Mouse (Mus musculus) G1E (cell line): ENCODE measurements around the gene Cnbd2. TPM values are rescaled to one million over a fixed set of nuclear protein-coding genes. Genes with fewer than 3 reads are reported as not detected.
"Not testable (repeated sequence)": the region's sequence is repeated elsewhere in the genome, so short reads cannot be mapped to it uniquely, and the experiment has no call there.

Source experiments
- ATAC-seq: 2 replicates; pipeline ENCODE4 v1.8.0; 2016; ENCODE audit warnings: mild to moderate bottlenecking; ENCODE audit not compliant: insufficient number of reproducible peaks, poor library complexity, low FRiP score, severe bottlenecking; ENCODE audit errors: extremely low read depth
- DNase-seq: peaks from one replicate; pipeline ENCODE4 v3.0.0; 2012; ENCODE audit warnings: low spot score
- H3K27me3 ChIP-seq: 2 replicates; pipeline ENCODE4 v1.6.1; 2012; ENCODE audit warnings: mild to moderate bottlenecking, low read length, inconsistent platforms; ENCODE audit not compliant: insufficient read depth
- H3K36me3 ChIP-seq: replicated peaks from 2 replicates; pipeline ENCODE3; 2012; ENCODE audit warnings: mild to moderate bottlenecking, inconsistent platforms
- H3K4me1 ChIP-seq: 2 replicates; pipeline ENCODE4 v1.6.1; 2012; ENCODE audit warnings: low read depth, low read length, inconsistent platforms, mixed read lengths; ENCODE audit not compliant: insufficient read depth
- H3K4me3 ChIP-seq: 2 replicates; pipeline ENCODE4 v1.5.1; 2012; ENCODE audit warnings: low read depth, mild to moderate bottlenecking, inconsistent platforms, low read length, moderate library complexity, mixed read lengths
- H3K9me3 ChIP-seq: replicated peaks from 2 replicates; pipeline ENCODE4 v1.6.1; 2012; ENCODE audit warnings: inconsistent platforms
- CTCF ChIP-seq: IDR thresholded peaks from 2 replicates; pipeline ENCODE4 v1.5.1; 2012; ENCODE audit warnings: low read depth, low read length, inconsistent platforms, mixed read lengths
- GATA1 ChIP-seq: IDR thresholded peaks from 2 replicates; pipeline ENCODE4 v1.6.1; 2012; ENCODE audit warnings: borderline replicate concordance, low read length, inconsistent platforms, mixed read lengths
- GATA2 ChIP-seq: IDR thresholded peaks from 2 replicates; pipeline ENCODE4 v1.6.1; 2012; ENCODE audit warnings: low read depth, low read length, inconsistent platforms, borderline replicate concordance
- POLR2AphosphoS5 ChIP-seq: IDR thresholded peaks from 2 replicates; pipeline ENCODE4 v1.6.1; 2012; ENCODE audit warnings: low read depth, low read length, inconsistent platforms; ENCODE audit not compliant: insufficient replicate concordance
- TAL1 ChIP-seq: conservative IDR thresholded peaks from 2 replicates; pipeline ENCODE4 v1.6.1; 2012; ENCODE audit warnings: low read depth, low read length, inconsistent platforms, mixed read lengths
- polyA plus RNA-seq: library from polyadenylated mRNA; stranded (reverse); fragments of >175 nt; gene quantifications from 2 replicates; pipeline ENCODE4 v1.2.3, GENCODE M21; 2012
- total RNA-seq, 2 experiments: library from RNA; stranded (forward) in 1 of 2; stranded (reverse) in 1 of 2; fragments of 200-1000 nt in 1 of 2; fragments of >200 nt in 1 of 2; fragmentation: Nextera tagmentation in 1 of 2; gene quantifications; 2 replicates each; pipeline ENCODE4 v1.2.3; 2014 to 2017

Cnbd2 gene
- total and polyA plus RNA-seq, 3 experiments = 1.4 to 22.6 (median 11.5) TPM

DNA sequence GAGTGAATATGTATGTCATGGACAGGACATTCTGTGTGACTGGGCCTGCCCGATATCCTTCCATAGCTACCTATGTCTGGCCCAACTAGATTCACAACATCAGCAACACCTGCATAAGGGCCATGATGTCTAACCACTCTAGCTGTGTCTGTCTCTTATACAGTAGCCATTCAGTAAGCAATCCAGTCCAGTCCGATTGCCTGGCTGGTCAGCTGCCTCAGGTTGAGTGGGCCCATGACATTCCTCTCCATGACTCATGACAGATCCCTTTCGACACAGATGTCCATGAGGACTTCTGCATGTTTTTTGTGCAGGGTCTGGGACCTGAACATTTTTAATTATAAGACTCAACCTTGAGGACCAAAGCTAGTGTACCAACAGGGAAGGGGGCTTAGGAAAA lies 89.9 kb downstream of the Cnbd2 start:
- Histone ChIP-seq H3K4me3 (no peak overlapping the region), H3K9me3 (no peaks in the 10 kb centered on the region), H3K4me1 (0 out of 2 replicates have a peak, but pooled peaks cover 5% of the 10 kb centered on the region), H3K27me3 (peaks cover 17% of the 10 kb centered on the region), H3K36me3 (no peaks in the 10 kb centered on the region)
- no peak for DNase-seq
- TF ChIP-seq GATA2 = no peak
- no peak for TF ChIP-seq CTCF
- TF ChIP-seq TAL1 = no peak
- TF ChIP-seq GATA1 = no peak
- TF ChIP-seq POLR2AphosphoS5 = no peak
- ATAC-seq = no peak

DNA sequence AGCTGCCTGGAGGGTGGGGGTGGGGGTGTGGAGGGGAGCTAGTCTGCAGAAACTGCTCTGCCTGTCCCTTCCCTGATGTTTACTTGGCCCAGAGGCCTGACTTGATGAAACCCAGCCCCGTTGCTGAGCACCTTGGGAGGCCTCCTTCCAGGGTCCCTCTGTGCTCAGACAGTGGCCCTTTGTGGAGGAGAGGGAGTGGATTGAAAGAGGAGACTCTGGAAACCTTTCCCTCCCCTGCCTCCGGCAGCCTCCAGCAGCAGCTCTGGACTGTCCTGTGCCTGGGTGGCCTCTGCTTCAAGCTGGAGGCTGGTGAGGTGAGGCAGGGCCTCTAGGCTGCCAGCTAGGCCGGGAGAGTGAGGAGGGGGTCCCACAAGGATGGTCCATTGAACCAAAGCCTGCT lies 94.9 kb downstream of the Cnbd2 start:
- Histone ChIP-seq H3K9me3 (no peaks in the 10 kb centered on the region), H3K27me3 (peaks cover 17% of the 10 kb centered on the region), H3K36me3 (no peaks in the 10 kb centered on the region), H3K4me3 (no peak overlapping the region), H3K4me1 (no peaks in the 10 kb centered on the region)
- ATAC-seq = no peak
- TF ChIP-seq TAL1 = no peak
- TF ChIP-seq CTCF = no peak
- no peak for TF ChIP-seq POLR2AphosphoS5
- TF ChIP-seq GATA2 = no peak
- no peak for TF ChIP-seq GATA1
- no peak for DNase-seq

DNA sequence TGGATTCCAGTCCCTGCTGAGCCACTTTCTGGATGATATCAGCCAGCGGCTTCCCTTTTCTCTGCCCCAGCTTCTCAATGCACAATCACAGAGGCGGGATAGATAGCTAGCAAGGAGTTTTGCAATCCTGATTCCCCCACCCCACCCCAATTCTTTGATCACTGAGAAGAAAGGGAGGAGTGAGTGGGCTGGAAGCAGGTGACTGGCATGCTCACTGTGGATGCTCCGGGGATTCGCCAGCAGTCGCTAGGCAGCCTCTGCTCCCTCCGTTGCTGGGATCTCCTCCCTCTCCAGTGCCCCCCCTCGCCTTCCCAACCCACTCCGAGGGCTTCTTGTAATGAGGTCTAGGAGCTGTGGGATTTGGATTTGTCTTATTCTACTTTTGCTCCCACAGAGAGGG lies 96.1 kb downstream of the Cnbd2 start:
- Histone ChIP-seq H3K9me3 (no peaks in the 10 kb centered on the region), H3K27me3 (peaks cover 17% of the 10 kb centered on the region), H3K4me1 (no peaks in the 10 kb centered on the region), H3K36me3 (no peaks in the 10 kb centered on the region), H3K4me3 (no peak overlapping the region)
- no peak for DNase-seq
- ATAC-seq = no peak
- TF ChIP-seq GATA1 (no peak), TAL1 (no peak), CTCF (no peak), GATA2 (no peak), POLR2AphosphoS5 (no peak)

DNA sequence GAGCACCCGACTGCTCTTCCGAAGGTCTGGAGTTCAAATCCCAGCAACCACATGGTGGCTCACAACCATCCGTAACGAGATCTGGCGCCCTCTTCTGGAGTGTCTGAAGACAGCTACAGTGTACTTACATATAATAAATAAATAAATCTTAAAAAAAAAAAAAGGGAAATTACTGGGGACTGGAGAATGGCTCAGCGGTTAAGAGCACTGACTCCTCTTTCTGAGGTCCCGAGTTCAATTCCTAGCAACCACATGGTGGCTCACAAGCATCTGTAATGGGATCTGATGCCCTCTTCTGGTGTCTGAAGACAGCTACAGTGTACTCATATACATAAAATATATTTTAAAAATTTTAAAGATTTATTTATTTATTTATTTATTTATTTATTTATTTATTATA lies 99.2 kb downstream of the Cnbd2 start:
- H3K9me3 ChIP-seq, H3K36me3 ChIP-seq, ATAC-seq, H3K4me3 ChIP-seq, H3K4me1 ChIP-seq, DNase-seq: not testable (repeated sequence)
- peaks cover 17% of the 10 kb centered on the region for H3K27me3 ChIP-seq

DNA sequence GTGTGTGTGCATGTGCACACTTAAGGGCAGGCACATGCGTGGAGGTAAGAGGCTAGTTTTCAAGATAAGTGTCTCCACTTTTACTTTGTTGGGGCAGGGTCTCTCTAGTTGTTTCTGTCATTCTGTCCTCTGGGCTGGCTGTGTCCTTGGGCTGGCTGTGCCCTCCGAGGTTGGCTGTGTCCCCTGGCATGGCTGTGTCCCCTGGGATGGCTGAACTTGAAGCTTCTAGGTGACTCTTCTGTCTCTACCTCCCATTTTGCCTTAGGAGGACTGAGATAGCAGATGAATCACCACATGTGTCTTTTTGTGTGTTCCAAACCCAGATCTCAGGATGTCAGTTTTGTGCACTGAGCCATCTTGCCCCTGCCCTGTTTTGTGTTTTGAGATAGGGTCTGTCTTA lies 102.9 kb downstream of the Cnbd2 start:
- no peak for DNase-seq
- TF ChIP-seq TAL1 (no peak), GATA2 (no peak)
- peaks cover 10% of the 10 kb centered on the region for H3K27me3 ChIP-seq

DNA sequence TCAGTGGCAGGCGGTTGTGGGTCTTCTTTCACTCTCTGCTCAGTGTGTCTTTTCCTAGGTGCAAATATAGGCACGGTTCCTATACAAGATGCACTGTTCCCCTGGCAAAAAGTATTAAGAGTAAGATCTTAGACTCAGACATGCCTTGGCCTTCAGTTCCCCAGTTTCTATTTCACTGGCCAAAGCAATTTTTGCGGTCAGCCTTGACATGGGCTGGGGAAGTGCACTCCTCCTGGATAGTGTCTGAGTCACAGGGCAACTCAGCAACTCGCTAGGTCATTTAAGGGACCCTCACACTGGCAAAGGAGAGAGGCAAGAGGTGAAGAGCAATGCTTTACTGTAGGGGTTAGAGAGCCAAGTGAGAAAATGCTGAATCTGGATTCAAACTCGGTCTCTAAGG lies 103.6 kb downstream of the Cnbd2 start:
- ATAC-seq = no peak
- no peaks in the 10 kb centered on the region for H3K9me3 ChIP-seq
- H3K4me1 ChIP-seq = peaks cover 3% of the 10 kb centered on the region; the same call in 1 of the 2 replicates
- DNase-seq = no peak
- H3K36me3 ChIP-seq = no peaks in the 10 kb centered on the region
- no peak for TF ChIP-seq GATA2
- TF ChIP-seq CTCF = no peak
- no peak for TF ChIP-seq GATA1
- no peak for TF ChIP-seq POLR2AphosphoS5
- no peak for TF ChIP-seq TAL1
- peaks cover 16% of the 10 kb centered on the region for H3K27me3 ChIP-seq
- no peak overlapping the region for H3K4me3 ChIP-seq

More for the DNA sequence above, 102.9 kb downstream of the Cnbd2 start:
- no peaks in the 10 kb centered on the region for H3K9me3 ChIP-seq
- H3K4me3 ChIP-seq = no peak overlapping the region
- ATAC-seq = no peak
- no peaks in the 10 kb centered on the region for H3K36me3 ChIP-seq
- H3K4me1 ChIP-seq = peaks cover 3% of the 10 kb centered on the region; the same call in 1 of the 2 replicates

DNA sequence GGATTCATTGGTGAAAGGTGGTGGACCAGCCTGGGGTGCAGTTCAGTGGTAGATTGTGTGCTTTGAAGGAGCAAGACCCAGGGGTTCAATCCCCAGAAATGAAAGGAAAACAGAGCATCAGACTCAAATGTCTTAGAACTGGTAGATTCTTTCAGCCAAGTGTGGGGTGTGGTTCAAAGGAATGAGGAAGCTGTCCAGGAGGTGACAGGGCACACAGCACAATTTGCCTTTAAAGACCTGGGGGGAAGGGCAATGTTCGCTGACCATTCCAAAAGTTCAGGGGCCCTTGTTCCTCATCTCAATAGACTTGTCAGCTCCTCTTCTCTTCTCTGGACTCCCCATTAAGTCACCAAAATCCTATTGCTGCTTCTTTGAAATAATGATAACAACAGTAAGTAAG lies 105.1 kb downstream of the Cnbd2 start:
- no peak for TF ChIP-seq GATA1
- no peak for TF ChIP-seq GATA2
- TF ChIP-seq CTCF = no peak
- TF ChIP-seq TAL1 = no peak
- TF ChIP-seq POLR2AphosphoS5 = no peak
- no peak for ATAC-seq
- DNase-seq = no peak
- peaks cover 10% of the 10 kb centered on the region for H3K4me1 ChIP-seq
- H3K36me3 ChIP-seq = no peaks in the 10 kb centered on the region
- H3K4me3 ChIP-seq = no peak overlapping the region
- H3K9me3 ChIP-seq = no peaks in the 10 kb centered on the region
- peaks cover 29% of the 10 kb centered on the region for H3K27me3 ChIP-seq
